Comparison of ENCODE assay signal across 8 mouse cellular contexts in the genomic region with DNA sequence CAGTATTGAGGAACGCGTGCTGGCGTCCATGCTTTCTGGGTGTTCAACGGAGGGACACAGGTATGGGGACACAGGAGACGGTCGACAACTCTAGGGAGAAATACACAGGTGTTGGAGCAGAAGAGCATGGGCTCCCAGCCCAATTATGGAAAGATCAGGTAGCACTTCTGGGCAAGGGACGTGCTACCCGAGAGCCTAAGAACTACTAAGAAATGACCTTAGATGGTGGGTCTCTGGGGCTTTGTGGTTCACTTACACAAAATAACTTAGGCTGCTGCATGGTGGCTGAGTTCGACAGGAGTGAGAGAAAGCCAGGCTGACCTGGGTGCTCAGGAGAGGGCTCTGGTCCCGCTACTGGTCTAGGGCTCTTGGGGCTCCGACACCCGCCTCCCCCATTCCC. TPM values are rescaled to one million over a fixed set of nuclear protein-coding genes. Genes with fewer than 3 reads are reported as not detected.
DNase-seq lines count a peak whose midpoint lies in the region; ATAC-seq and TF ChIP-seq lines count a peak whose summit lies in the region.

No protein-coding gene starts in this region.

- H3K27ac ChIP-seq in kidney, postnatal 0 days: no peak overlapping the region; the same call in 1 of the 2 replicates
- H3K27ac ChIP-seq in embryonic facial prominence, embryonic 13.5 days: no peak overlapping the region
- no peak overlapping the region for H3K27ac ChIP-seq in midbrain, embryonic 15.5 days

- no peaks in the 10 kb centered on the region for H3K27me3 ChIP-seq in kidney, postnatal 0 days (ENCODE audit: insufficient read depth, low read length)
- H3K27me3 ChIP-seq in embryonic facial prominence, embryonic 13.5 days: peaks cover 35% of the 10 kb centered on the region
- peaks cover 31% of the 10 kb centered on the region for H3K27me3 ChIP-seq in midbrain, embryonic 15.5 days (replicated peaks)

- peak overlapping the region; percentile 91 for H3K4me2 ChIP-seq in kidney, postnatal 0 days (ENCODE audit: low read length)
- peak overlapping the region; percentile 91 for H3K4me2 ChIP-seq in embryonic facial prominence, embryonic 13.5 days
- H3K4me2 ChIP-seq in midbrain, embryonic 15.5 days: peak overlapping the region; percentile 96

- no peak for TF ChIP-seq CTCF in kidney, postnatal 0 days (IDR thresholded peaks at IDR 0.05; ENCODE audit: low read depth)

- WGBS in kidney, postnatal 0 days: 21% methylated on average over 12 of the region's 12 CpGs
- 22% methylated on average over 12 of the region's 12 CpGs for WGBS in embryonic facial prominence, embryonic 13.5 days
- WGBS in midbrain, embryonic 15.5 days: 24% methylated on average over 12 of the region's 12 CpGs

- H3K4me3 ChIP-seq in kidney, postnatal 0 days (replicated peaks; ENCODE audit: low read depth, low read length): peak overlapping the region; percentile 85
- peak overlapping the region; percentile 67 for H3K4me3 ChIP-seq in embryonic facial prominence, embryonic 13.5 days
- H3K4me3 ChIP-seq in midbrain, embryonic 15.5 days: peak overlapping the region; percentile 46

- H3K9ac ChIP-seq in kidney, postnatal 0 days (ENCODE audit: low read depth, low read length): peak overlapping the region; percentile 87; the same call in 1 of the 2 replicates
- no peak overlapping the region for H3K9ac ChIP-seq in embryonic facial prominence, embryonic 13.5 days
- no peak overlapping the region for H3K9ac ChIP-seq in midbrain, embryonic 15.5 days

- ATAC-seq in kidney, postnatal 0 days (replicated peaks; ENCODE audit: low FRiP score, low read depth): 0 out of 2 replicates have a peak, but pooled peaks have one; percentile 1
- no peak for ATAC-seq in embryonic facial prominence, embryonic 13.5 days (ENCODE audit: insufficient number of reproducible peaks, insufficient read depth, low FRiP score, low TSS enrichment, low read depth)
- peak; percentile 1 for ATAC-seq in inflammation-experienced regulatory T-cells, adult 6 months
- ATAC-seq in midbrain, embryonic 15.5 days (replicated peaks): no peak

- no peaks in the 10 kb centered on the region for H3K9me3 ChIP-seq in kidney, postnatal 0 days (replicated peaks; ENCODE audit: low read length)
- H3K9me3 ChIP-seq in embryonic facial prominence, embryonic 13.5 days: no peaks in the 10 kb centered on the region
- H3K9me3 ChIP-seq in midbrain, embryonic 15.5 days: no peaks in the 10 kb centered on the region

- DNase-seq in kidney, postnatal 0 days (ENCODE audit: low spot score): no peak
- DNase-seq in kidney, adult 11 months: no peak
- DNase-seq in urinary bladder, postnatal 4 days (ENCODE audit: low spot score in 2 of 2): no peak
- DNase-seq in right cerebral cortex, postnatal 4 days: no peak
- no peak for DNase-seq in cerebellum, adult 9-11 months

- H3K36me3 ChIP-seq in kidney, postnatal 0 days (ENCODE audit: insufficient read depth, low read length): no peaks in the 10 kb centered on the region
- H3K36me3 ChIP-seq in embryonic facial prominence, embryonic 13.5 days: no peaks in the 10 kb centered on the region
- H3K36me3 ChIP-seq in midbrain, embryonic 15.5 days (replicated peaks): no peaks in the 10 kb centered on the region

- H3K4me1 ChIP-seq in kidney, postnatal 0 days (replicated peaks; ENCODE audit: insufficient read depth, low read length): peaks cover 5% of the 10 kb centered on the region; the same call in 1 of the 2 replicates
- peaks cover 10% of the 10 kb centered on the region for H3K4me1 ChIP-seq in embryonic facial prominence, embryonic 13.5 days
- peaks cover 12% of the 10 kb centered on the region for H3K4me1 ChIP-seq in midbrain, embryonic 15.5 days

RNA-seq across cellular contexts. Expression of a gene that starts 0.6 kb away (rescaled TPM):
- 2.3 and 2.5 TPM in 2 replicates for polyA plus RNA-seq in kidney, postnatal 0 days (2015; fragmentation: Nextera tagmentation; extraction: Ambion mirVana)
- 0.55 and 0.96 TPM in 2 replicates for polyA plus RNA-seq in embryonic facial prominence, embryonic 13.5 days (2015; fragmentation: Nextera tagmentation; extraction: Ambion mirVana)
- 10 to 100 TPM; 36.0 to 48.6 (median 36.6) TPM for polyA plus RNA-seq in inflammation-experienced regulatory T-cells, adult 6 months (2017; shearing (Covaris generic))
- polyA plus RNA-seq in midbrain, embryonic 15.5 days (2015; fragmentation: Nextera tagmentation; extraction: Ambion mirVana): 0.49 and 0.72 TPM in 2 replicates

Comparison
In these comparisons a context has a peak if more than half of its experiments do, and no peak if none do; other contexts are left out.
1. ATAC-seq: peak in kidney, postnatal 0 days (single experiment) and inflammation-experienced regulatory T-cells, adult 6 months (single experiment); none in embryonic facial prominence, embryonic 13.5 days (single experiment) and midbrain, embryonic 15.5 days (single experiment).
2. RNA of a gene that starts 0.6 kb away (polyA plus RNA-seq): 36.0 to 48.6 TPM in inflammation-experienced regulatory T-cells, adult 6 months; 2.3 to 2.5 TPM in kidney, postnatal 0 days, 0.55 to 0.96 TPM in embryonic facial prominence, embryonic 13.5 days and 0.49 to 0.72 TPM in midbrain, embryonic 15.5 days; every median in the first group is over 10 times any median in the second.
3. Peak in every context shown above with its lines, with median percentiles within 50 percentile points of each other: H3K4me2 ChIP-seq and H3K4me3 ChIP-seq.